Comparison of ENCODE assay signal across 25 mouse cellular contexts in the genomic region with DNA sequence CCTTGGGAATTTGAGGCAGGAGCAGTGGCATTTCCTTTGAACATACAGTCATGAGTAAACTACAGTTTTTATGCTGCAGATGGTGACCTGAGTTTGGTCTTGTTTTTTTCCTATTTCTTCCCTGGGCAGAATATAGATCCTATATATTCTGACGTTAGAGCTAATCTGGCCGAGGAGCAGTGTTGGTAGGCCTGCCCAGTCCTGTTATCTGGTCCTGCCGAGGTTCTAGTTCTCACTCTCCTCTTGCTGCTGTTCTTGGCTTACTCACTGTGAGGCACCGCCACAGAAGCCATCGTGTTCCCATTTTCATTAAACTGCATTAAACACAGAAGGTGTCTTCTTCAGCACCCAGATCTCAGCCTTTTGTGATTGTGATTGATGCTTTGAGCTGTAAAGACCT. TPM values are rescaled to one million over a fixed set of nuclear protein-coding genes. Genes with fewer than 3 reads are reported as not detected.
DNase-seq lines count a peak whose midpoint lies in the region; ATAC-seq and TF ChIP-seq lines count a peak whose summit lies in the region.
"Had no signal": no experiment of that assay in that cellular context is flagged by ENCODE, and none has a peak within 500 bp of the region (broad histone marks: within the 10 kb centered on the region; RNA-seq: fewer than 3 reads in every experiment).

No protein-coding gene starts in this region.

- no peak for DNase-seq in heart, embryonic 10.5 days (ENCODE audit: low spot score)
- no peak for DNase-seq in heart, adult 9 months (ENCODE audit: low spot score in 2 of 2)
- no peak for DNase-seq in heart, adult 8-10 months (ENCODE audit: low spot score)
- no peak for DNase-seq in heart, adult 2 months
- no peak for DNase-seq in liver, embryonic 13.5 days
- DNase-seq: adrenal gland, postnatal 14 days; cerebellum, adult 11 months; cerebellum, adult 2 months; cerebellum, adult 9-11 months; cerebellum, postnatal 25 days; forebrain, postnatal 0 days; gastrocnemius, adult 2 months; gastrocnemius, postnatal 14 days; heart, adult 11 months; kidney, adult 2 months had no signal

- peak overlapping the region; percentile 12; the same call in 1 of the 2 replicates for H3K4me3 ChIP-seq in heart, embryonic 10.5 days
- H3K4me3 ChIP-seq in heart, embryonic 13.5 days, result 0 out of 2 replicates have a peak overlapping the region, but pooled peaks have one; percentile 13
- no peak overlapping the region for H3K4me3 ChIP-seq in heart, embryonic 16.5 days (ENCODE audit: low read length)
- H3K4me3 ChIP-seq in heart, adult 2 months, result no peak overlapping the region
- H3K4me3 ChIP-seq in liver, embryonic 13.5 days (replicated peaks), result no peak overlapping the region
- no peak overlapping the region for H3K4me3 ChIP-seq in liver, embryonic 12.5 days
- H3K4me3 ChIP-seq: embryonic facial prominence, embryonic 12.5 days; embryonic facial prominence, embryonic 15.5 days; gastrocnemius, adult 2 months; hindbrain, embryonic 10.5 days; hindbrain, embryonic 15.5 days had no signal

- peak overlapping the region; percentile 65; the same call in 1 of the 2 replicates for H3K9ac ChIP-seq in heart, embryonic 13.5 days
- H3K9ac ChIP-seq in heart, embryonic 16.5 days (ENCODE audit: low read length), result no peak overlapping the region
- H3K9ac ChIP-seq in heart, adult 2 months (ENCODE audit: low read depth, low read length), result no peak overlapping the region
- H3K9ac ChIP-seq in liver, embryonic 13.5 days, result 0 out of 2 replicates have a peak overlapping the region, but pooled peaks have one; percentile 1
- no peak overlapping the region for H3K9ac ChIP-seq in liver, embryonic 12.5 days
- H3K9ac ChIP-seq: embryonic facial prominence, embryonic 12.5 days; embryonic facial prominence, embryonic 15.5 days; forebrain, postnatal 0 days; hindbrain, embryonic 15.5 days had no signal

- peaks cover 66% of the 10 kb centered on the region for H3K4me1 ChIP-seq in heart, embryonic 10.5 days
- H3K4me1 ChIP-seq in heart, embryonic 13.5 days, result peaks cover 82% of the 10 kb centered on the region
- H3K4me1 ChIP-seq in heart, embryonic 16.5 days (ENCODE audit: control insufficient read depth, insufficient read depth, low read length), result peaks cover 46% of the 10 kb centered on the region
- H3K4me1 ChIP-seq in heart, adult 2 months (ENCODE audit: control insufficient read depth, insufficient read depth, low read length), result peaks cover 16% of the 10 kb centered on the region
- peaks cover 69% of the 10 kb centered on the region for H3K4me1 ChIP-seq in liver, embryonic 13.5 days (replicated peaks)
- peaks cover 69% of the 10 kb centered on the region for H3K4me1 ChIP-seq in liver, embryonic 12.5 days

- 0 out of 2 replicates have a peak overlapping the region, but pooled peaks have one; percentile 10 for H3K27ac ChIP-seq in heart, embryonic 10.5 days
- H3K27ac ChIP-seq in heart, embryonic 13.5 days (replicated peaks), result peak overlapping the region; percentile 56
- H3K27ac ChIP-seq in heart, embryonic 16.5 days (ENCODE audit: low read length), result no peak overlapping the region
- H3K27ac ChIP-seq in heart, adult 2 months, result no peak overlapping the region
- no peak overlapping the region for H3K27ac ChIP-seq in liver, embryonic 13.5 days
- no peak overlapping the region for H3K27ac ChIP-seq in liver, embryonic 12.5 days
- H3K27ac ChIP-seq: embryonic facial prominence, embryonic 12.5 days; embryonic facial prominence, embryonic 15.5 days; gastrocnemius, adult 2 months; hindbrain, embryonic 10.5 days; hindbrain, embryonic 15.5 days had no signal

- WGBS in heart, embryonic 10.5 days, result 44% methylated on average over 5 of the region's 5 CpGs
- WGBS in heart, embryonic 13.5 days, result 38% methylated on average over 5 of the region's 5 CpGs
- 41% methylated on average over 5 of the region's 5 CpGs for WGBS in heart, embryonic 16.5 days
- WGBS in heart, adult 2 months, result 46% methylated on average over 5 of the region's 5 CpGs
- WGBS in liver, embryonic 13.5 days (ENCODE audit: insufficient replicate concordance), result 37% methylated on average over 5 of the region's 5 CpGs
- 39% methylated on average over 5 of the region's 5 CpGs for WGBS in liver, embryonic 12.5 days (ENCODE audit: insufficient replicate concordance)

- no peaks in the 10 kb centered on the region for H3K27me3 ChIP-seq in heart, embryonic 10.5 days (ENCODE audit: insufficient read depth, poor library complexity, severe bottlenecking)
- no peaks in the 10 kb centered on the region for H3K27me3 ChIP-seq in heart, embryonic 13.5 days (replicated peaks)
- no peaks in the 10 kb centered on the region for H3K27me3 ChIP-seq in heart, embryonic 16.5 days (ENCODE audit: control insufficient read depth, insufficient read depth, low read length)
- no peaks in the 10 kb centered on the region for H3K27me3 ChIP-seq in heart, adult 2 months (ENCODE audit: control insufficient read depth, insufficient read depth, low read length)
- no peaks in the 10 kb centered on the region for H3K27me3 ChIP-seq in liver, embryonic 13.5 days
- H3K27me3 ChIP-seq in liver, embryonic 12.5 days (replicated peaks), result no peaks in the 10 kb centered on the region
- H3K27me3 ChIP-seq: embryonic facial prominence, embryonic 12.5 days; embryonic facial prominence, embryonic 15.5 days; hindbrain, embryonic 15.5 days; Patski had no signal

- no peak for TF ChIP-seq CTCF in heart, adult 2 months (IDR thresholded peaks at IDR 0.05)

- TF ChIP-seq EP300 in heart, adult 2 months (IDR thresholded peaks at IDR 0.05; ENCODE audit: insufficient read depth, low read depth, low read length), result no peak

- no peak for ATAC-seq in heart, embryonic 13.5 days (ENCODE audit: extremely low read depth, insufficient number of reproducible peaks, low FRiP score, low TSS enrichment)
- ATAC-seq in heart, embryonic 16.5 days (replicated peaks; ENCODE audit: extremely low read depth, insufficient read depth, low FRiP score), result no peak
- ATAC-seq in liver, embryonic 13.5 days (ENCODE audit: low read depth), result no peak
- ATAC-seq in liver, embryonic 12.5 days, result no peak
- ATAC-seq: forebrain, embryonic 14.5 days; forebrain, postnatal 0 days; intestine, postnatal 0 days; Patski had no signal

- intact Hi-C loops in heart, adult 2 months (cut with DNase I), result loop anchor here (5.0 kb wide), 1 partner anchor 114 kb away; a partner anchor contains a TSS

- peak overlapping the region; percentile 47 for H3K4me2 ChIP-seq in heart, embryonic 13.5 days
- H3K4me2 ChIP-seq in heart, embryonic 16.5 days (ENCODE audit: low read depth, low read length), result peak overlapping the region; percentile 4; the same call in 1 of the 2 replicates
- no peak overlapping the region for H3K4me2 ChIP-seq in liver, embryonic 13.5 days
- no peak overlapping the region for H3K4me2 ChIP-seq in liver, embryonic 12.5 days
- H3K4me2 ChIP-seq: embryonic facial prominence, embryonic 12.5 days; embryonic facial prominence, embryonic 15.5 days; hindbrain, embryonic 15.5 days had no signal

- no peak for TF ChIP-seq POLR2A in heart, adult 2 months (IDR thresholded peaks at IDR 0.05; ENCODE audit: insufficient read depth, low read depth, low read length)

- H3K9me3 ChIP-seq in heart, embryonic 10.5 days, result no peaks in the 10 kb centered on the region
- no peaks in the 10 kb centered on the region for H3K9me3 ChIP-seq in heart, embryonic 13.5 days
- no peaks in the 10 kb centered on the region for H3K9me3 ChIP-seq in heart, embryonic 16.5 days (replicated peaks; ENCODE audit: control insufficient read depth, low read length)
- no peaks in the 10 kb centered on the region for H3K9me3 ChIP-seq in liver, embryonic 13.5 days (replicated peaks)
- no peaks in the 10 kb centered on the region for H3K9me3 ChIP-seq in liver, embryonic 12.5 days (replicated peaks)
- H3K9me3 ChIP-seq: embryonic facial prominence, embryonic 12.5 days; embryonic facial prominence, embryonic 15.5 days; hindbrain, embryonic 10.5 days; hindbrain, embryonic 15.5 days had no signal

- H3K79me2 ChIP-seq in heart, adult 2 months (replicated peaks; ENCODE audit: control insufficient read depth, insufficient read depth, low read length), result peaks cover 11% of the 10 kb centered on the region; the same call in 1 of the 2 replicates

- H3K36me3 ChIP-seq in heart, embryonic 10.5 days, result peaks cover 11% of the 10 kb centered on the region; the same call in 1 of the 2 replicates
- peaks cover 22% of the 10 kb centered on the region for H3K36me3 ChIP-seq in heart, embryonic 13.5 days
- peaks cover 2% of the 10 kb centered on the region; the same call in 1 of the 2 replicates for H3K36me3 ChIP-seq in heart, embryonic 16.5 days (ENCODE audit: control insufficient read depth, insufficient read depth)
- H3K36me3 ChIP-seq in heart, adult 2 months (ENCODE audit: control insufficient read depth, insufficient read depth, low read length), result peaks cover 14% of the 10 kb centered on the region
- H3K36me3 ChIP-seq in liver, embryonic 13.5 days, result peaks cover 4% of the 10 kb centered on the region; the same call in 1 of the 2 replicates
- peaks cover 30% of the 10 kb centered on the region for H3K36me3 ChIP-seq in liver, embryonic 12.5 days
- H3K36me3 ChIP-seq: embryonic facial prominence, embryonic 15.5 days; hindbrain, embryonic 15.5 days had no signal

RNA-seq across cellular contexts. Expression of a gene that starts 4.2 kb away (rescaled TPM):
- 71.1 and 101 TPM in 2 replicates for polyA plus RNA-seq in heart, embryonic 10.5 days (2016; fragmentation: Nextera tagmentation; extraction: Ambion mirVana)
- 68.8 and 72.7 TPM in 2 replicates for polyA plus RNA-seq in heart, embryonic 13.5 days (2015; fragmentation: Nextera tagmentation; extraction: Ambion mirVana)
- total RNA-seq in heart, adult 8-10 months (2022), result 10 to 100 TPM; 15.6 to 20.2 (median 19.4) TPM
- 58.8 and 62.5 TPM in 2 replicates for polyA plus RNA-seq in heart, embryonic 16.5 days (2015; fragmentation: Nextera tagmentation; extraction: Ambion mirVana)
- total RNA-seq in heart, adult 2 months (2021), result 10 to 100 TPM; 17.9 to 19.0 TPM
- polyA plus RNA-seq in heart, adult 2 months (2012; rRNA removed), result 21.5 and 25.9 TPM in 2 replicates
- 31.5 and 31.6 TPM in 2 replicates for polyA plus RNA-seq in liver, embryonic 13.5 days (2015; fragmentation: Nextera tagmentation; extraction: Ambion mirVana)
- polyA plus RNA-seq in liver, embryonic 12.5 days (2016; fragmentation: Nextera tagmentation; extraction: Ambion mirVana), result 57.4 and 59.9 TPM in 2 replicates

RNA-seq across cellular contexts. Expression of a gene that starts 47.8 kb away (rescaled TPM):
- 31.0 and 32.6 TPM in 2 replicates for polyA plus RNA-seq in heart, embryonic 10.5 days (2016; fragmentation: Nextera tagmentation; extraction: Ambion mirVana)
- polyA plus RNA-seq in heart, embryonic 13.5 days (2015; fragmentation: Nextera tagmentation; extraction: Ambion mirVana), result 25.9 and 27.7 TPM in 2 replicates
- total RNA-seq in heart, adult 8-10 months (2022), result 1 to 10 TPM; 6.1 to 7.4 (median 7.0) TPM
- 30.7 TPM in 2 replicates for polyA plus RNA-seq in heart, embryonic 16.5 days (2015; fragmentation: Nextera tagmentation; extraction: Ambion mirVana)
- 10 to 100 TPM in 1 of 2 experiments, 1 to 10 TPM in 1; 8.6 to 10.0 TPM for total RNA-seq in heart, adult 2 months (2021)
- polyA plus RNA-seq in heart, adult 2 months (2012; rRNA removed), result 17.0 and 26.1 TPM in 2 replicates
- 14.4 and 15.2 TPM in 2 replicates for polyA plus RNA-seq in liver, embryonic 13.5 days (2015; fragmentation: Nextera tagmentation; extraction: Ambion mirVana)
- 16.6 and 17.4 TPM in 2 replicates for polyA plus RNA-seq in liver, embryonic 12.5 days (2016; fragmentation: Nextera tagmentation; extraction: Ambion mirVana)

Comparison
In these comparisons a context has a peak if more than half of its experiments do, and no peak if none do; other contexts are left out.
1. H3K27ac ChIP-seq: peak in heart, embryonic 10.5 days (single experiment) and heart, embryonic 13.5 days (single experiment); none in heart, embryonic 16.5 days (single experiment), heart, adult 2 months (single experiment), liver, embryonic 13.5 days (single experiment) and liver, embryonic 12.5 days (single experiment).
2. H3K4me3 ChIP-seq: peak in heart, embryonic 10.5 days (single experiment) and heart, embryonic 13.5 days (single experiment); none in heart, embryonic 16.5 days (single experiment), heart, adult 2 months (single experiment), liver, embryonic 13.5 days (single experiment) and liver, embryonic 12.5 days (single experiment).
3. H3K9ac ChIP-seq: peak in heart, embryonic 13.5 days (single experiment) and liver, embryonic 13.5 days (single experiment); none in heart, embryonic 16.5 days (single experiment), heart, adult 2 months (single experiment) and liver, embryonic 12.5 days (single experiment).
4. H3K4me2 ChIP-seq: peak in heart, embryonic 13.5 days (single experiment) and heart, embryonic 16.5 days (single experiment); none in liver, embryonic 13.5 days (single experiment) and liver, embryonic 12.5 days (single experiment).